Mouse (Mus musculus): Measurements from ENCODE around the gene Pars2.

Gene Pars2

GRCm38 (mm10) chr4:106704416-106704815, 53.5 kb downstream of the Pars2 start:
- DNase-seq (ENCODE audit: low spot score): peak; percentile 41

Data from layer of hippocampus, adult 9-10 months (tissue).